Mouse (Mus musculus) heart, embryonic 11.5 days (tissue): Measurements from ENCODE around the gene Hccs. TPM values are rescaled to one million over a fixed set of nuclear protein-coding genes. Genes with fewer than 3 reads are reported as not detected.

Source experiments
- ATAC-seq: fragments of 200-750 bp; cut with Nextera tagmentation; replicated peaks from 2 replicates; pipeline ENCODE4 v1.8.0; 2017; ENCODE audit warnings: moderate library complexity; ENCODE audit not compliant: insufficient number of reproducible peaks, low FRiP score, low TSS enrichment
- H3K27ac ChIP-seq: fragments of 300-500 bp; sonication (generic); 2 replicates; pipeline ENCODE4 v1.5.1; 2014; ENCODE audit warnings: mild to moderate bottlenecking, low read depth, low read length
- H3K27me3 ChIP-seq: fragments of 300-500 bp; sonication (generic); 2 replicates; pipeline ENCODE4 v1.6.1; 2014; ENCODE audit warnings: mild to moderate bottlenecking, low read length, mixed read lengths; ENCODE audit not compliant: control insufficient read depth, insufficient read depth
- H3K36me3 ChIP-seq: fragments of 300-500 bp; sonication (generic); 2 replicates; pipeline ENCODE4 v1.6.1; 2014; ENCODE audit warnings: mild to moderate bottlenecking, low read length, moderate library complexity, mixed read lengths; ENCODE audit not compliant: control insufficient read depth, insufficient read depth
- H3K4me1 ChIP-seq: fragments of 300-500 bp; sonication (generic); 2 replicates; pipeline ENCODE4 v1.6.1; 2014; ENCODE audit warnings: low read length; ENCODE audit not compliant: control insufficient read depth, insufficient read depth
- H3K4me2 ChIP-seq: fragments of 300-500 bp; sonication (generic); 2 replicates; pipeline ENCODE4 v1.6.1; 2014; ENCODE audit warnings: mild to moderate bottlenecking, moderate library complexity
- H3K4me3 ChIP-seq: fragments of 300-500 bp; sonication (generic); 2 replicates; pipeline ENCODE4 v1.5.1; 2014; ENCODE audit warnings: low read depth, low read length
- H3K9ac ChIP-seq: fragments of 300-500 bp; sonication (generic); 2 replicates; pipeline ENCODE4 v1.6.1; 2014; ENCODE audit warnings: mild to moderate bottlenecking, low read depth, low read length, moderate library complexity
- H3K9me3 ChIP-seq: fragments of 300-500 bp; sonication (generic); replicated peaks from 2 replicates; pipeline ENCODE4 v1.6.1; 2016; ENCODE audit warnings: low read length; ENCODE audit not compliant: control insufficient read depth
- WGBS: fragments of 180-500 bp; shearing (Covaris S2); extraction: QIAGEN DNeasy Blood & Tissue Kit; methylation state at CpG from one replicate; pipeline ENCODE4 v1.1.7; 2014; ENCODE audit not compliant: insufficient replicate concordance; 5-methylcytosine and 5-hydroxymethylcytosine counted together
- polyA plus RNA-seq: library from polyadenylated mRNA; unstranded; fragments of >200 nt; fragmentation: Nextera tagmentation; extraction: Ambion mirVana; gene quantifications from 2 replicates; pipeline ENCODE4 v1.2.1, GENCODE M21; 2014

The Hccs gene
- polyA plus RNA-seq, 1 experiment from 2014 or later = 46.8 TPM

GRCm38 (mm10) chrX:169255915-169256314 is 64.3 kb downstream of the Hccs start:
- no peaks in the 10 kb centered on the region for H3K4me1 ChIP-seq
- H3K36me3 ChIP-seq = no peaks in the 10 kb centered on the region
- no peaks in the 10 kb centered on the region for H3K27me3 ChIP-seq
- no peak overlapping the region for H3K9ac ChIP-seq
- H3K4me3 ChIP-seq = no peak overlapping the region
- H3K9me3 ChIP-seq = no peaks in the 10 kb centered on the region
- no peak overlapping the region for H3K4me2 ChIP-seq
- no peak overlapping the region for H3K27ac ChIP-seq
- 67% methylated on average over 1 of the region's 1 CpGs for WGBS
- ATAC-seq = no peak

GRCm38 (mm10) chrX:169222357-169223062 is 97.7 kb downstream of the Hccs start:
- ATAC-seq = no peak
- no peaks in the 10 kb centered on the region for H3K27me3 ChIP-seq
- no peaks in the 10 kb centered on the region for H3K36me3 ChIP-seq
- H3K9me3 ChIP-seq = no peaks in the 10 kb centered on the region
- H3K9ac ChIP-seq = no peak overlapping the region
- H3K27ac ChIP-seq = no peak overlapping the region
- H3K4me2 ChIP-seq = no peak overlapping the region
- WGBS = 33% methylated on average over 3 of the region's 3 CpGs
- H3K4me3 ChIP-seq = no peak overlapping the region
- H3K4me1 ChIP-seq = no peaks in the 10 kb centered on the region

- 49% methylated on average over 8 of the region's 8 CpGs for WGBS
These were observed 100.1 kb downstream of the Hccs start for GRCm38 (mm10) chrX:169220064-169220463.

GRCm38 (mm10) chrX:169210019-169210418 is 110.2 kb downstream of the Hccs start:
- no peak for ATAC-seq
- whole genome bisulfite sequencing = 76% methylated on average over 3 of the region's 3 CpGs
- Histone ChIP-seq H3K27me3 (no peaks in the 10 kb centered on the region; the same call in 1 of the 2 replicates), H3K4me2 (no peak overlapping the region), H3K9me3 (no peaks in the 10 kb centered on the region), H3K9ac (no peak overlapping the region), H3K27ac (no peak overlapping the region), H3K4me1 (no peaks in the 10 kb centered on the region), H3K36me3 (no peaks in the 10 kb centered on the region), H3K4me3 (no peak overlapping the region)

More at GRCm38 (mm10) chrX:169220064-169220463, 100.1 kb downstream of the Hccs start:
- H3K9me3 ChIP-seq = no peaks in the 10 kb centered on the region
- no peak overlapping the region for H3K27ac ChIP-seq
- no peak overlapping the region for H3K4me3 ChIP-seq
- H3K9ac ChIP-seq = no peak overlapping the region
- no peak for ATAC-seq
- no peak overlapping the region for H3K4me2 ChIP-seq
- H3K4me1 ChIP-seq = no peaks in the 10 kb centered on the region
- H3K36me3 ChIP-seq = no peaks in the 10 kb centered on the region
- H3K27me3 ChIP-seq = no peaks in the 10 kb centered on the region

Other genes with a start within 250 kb of the Hccs start
- gene Amelx, start 133.2 kb downstream of the Hccs start, polyA plus RNA-seq = 0.23 TPM in 1 of 2 replicates, not detected in the other